Mouse (Mus musculus) urinary bladder, postnatal 25 days (tissue): ENCODE measurements at regions not wholly inside any gene's neighbourhood (a gene's known extent, or its start where the extent isn't known, plus 50 kb on each side); places are given as distances from the start of the nearest gene placed in this dataset.

Source experiments
- DNase-seq: peaks from one replicate; pipeline ENCODE4 v3.0.0; 2022; ENCODE audit warnings: low spot score

DNA sequence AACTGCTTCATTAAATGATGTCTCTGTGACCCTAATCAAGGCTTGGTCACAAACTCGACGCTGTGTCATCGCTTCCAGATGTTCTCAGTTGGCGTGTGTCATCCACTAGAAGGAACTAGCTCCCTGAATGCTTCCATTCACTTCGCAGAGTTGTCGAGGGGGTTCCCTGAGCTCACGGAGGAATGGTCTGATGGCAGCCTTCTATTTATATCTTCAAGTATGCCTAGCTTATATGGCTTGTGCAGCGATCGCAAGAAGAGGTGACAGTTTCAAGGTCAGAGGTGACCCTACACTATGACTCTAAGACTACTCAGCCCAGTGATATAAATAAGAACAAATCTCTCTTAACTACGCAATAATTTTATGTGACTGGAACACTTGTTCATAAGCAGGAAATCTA lies 126.3 kb downstream of the Nr4a2 start:
- DNase-seq, result no peak

DNA sequence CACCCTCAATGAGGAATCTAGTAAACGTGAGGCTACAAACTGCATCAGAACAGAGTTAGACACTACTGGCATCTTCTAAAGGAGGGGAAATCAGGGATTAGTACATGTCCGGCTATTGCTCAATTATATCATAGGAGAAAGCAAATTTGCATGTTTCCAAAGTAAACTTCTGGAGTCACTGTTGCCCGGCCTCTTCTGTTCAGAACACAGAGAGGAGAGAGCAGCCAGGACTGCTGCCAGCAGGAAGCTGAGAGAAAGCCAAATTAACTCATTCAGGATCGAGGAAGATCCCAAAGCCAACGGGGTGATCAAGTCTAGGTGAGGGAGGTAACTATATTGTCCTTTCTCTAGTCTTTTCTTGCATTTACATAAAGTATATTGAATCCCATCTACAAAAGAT lies 131.0 kb downstream of the Nr4a2 start:
- DNase-seq, result no peak

DNA sequence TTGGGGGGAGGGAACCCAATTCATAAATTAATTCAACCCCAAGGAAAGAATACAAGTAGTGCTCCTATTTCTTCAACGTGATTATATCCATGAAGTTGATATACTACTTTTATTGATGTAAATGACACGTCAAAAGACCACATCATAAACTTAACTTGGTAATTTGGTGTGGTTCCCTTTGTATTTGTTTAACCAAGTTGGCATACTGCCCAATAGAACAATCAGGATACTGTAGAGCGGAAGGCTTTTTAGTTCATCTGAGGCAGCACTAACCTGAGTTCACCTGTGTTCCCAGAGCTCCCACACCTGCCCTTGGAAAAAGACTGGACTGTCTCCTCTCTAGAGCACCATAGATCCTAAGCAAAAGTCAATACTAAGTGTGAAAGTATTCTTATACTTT lies 132.0 kb downstream of the Nr4a2 start:
- DNase-seq, result no peak

DNA sequence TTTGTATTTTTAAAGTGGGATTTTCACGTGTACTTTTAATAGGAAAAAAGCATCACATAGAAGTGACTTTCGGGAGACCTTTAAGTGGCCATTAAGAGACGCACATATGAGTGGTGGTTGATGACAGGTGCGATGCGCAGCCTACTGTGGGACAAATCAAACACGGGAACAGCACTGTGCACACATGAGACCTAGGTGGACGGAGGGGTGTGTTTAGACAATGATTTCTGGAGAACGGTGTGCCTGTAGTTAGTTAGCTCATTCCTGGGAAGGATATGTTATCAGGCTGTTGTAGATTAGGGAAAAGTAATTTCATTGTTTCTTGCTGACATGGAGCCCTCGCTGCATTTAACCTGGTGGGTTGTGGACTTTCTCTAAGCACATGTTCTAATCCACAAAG lies 133.0 kb downstream of the Nr4a2 start:
- DNase-seq, result no peak

DNA sequence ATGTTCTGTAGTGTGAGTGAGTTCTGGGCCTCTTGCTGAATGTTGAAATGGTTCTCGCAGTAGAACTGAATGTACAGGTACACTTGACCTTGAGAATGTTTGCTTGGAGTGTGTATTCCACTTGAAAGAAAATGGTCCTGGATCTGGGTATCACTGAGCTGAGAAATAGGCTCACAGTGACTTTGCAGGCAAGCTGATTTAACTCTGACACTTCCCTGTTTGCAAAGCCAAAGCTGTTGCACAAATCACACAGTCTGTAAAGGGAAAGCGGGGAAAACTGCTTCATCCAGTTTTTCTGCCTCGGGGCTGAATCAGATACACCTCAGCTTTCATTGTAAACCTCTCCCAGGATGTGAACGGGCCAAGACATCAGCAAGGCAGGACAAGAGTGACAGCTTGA lies 140.6 kb downstream of the Nr4a2 start:
- DNase-seq, result peak; percentile 6

DNA sequence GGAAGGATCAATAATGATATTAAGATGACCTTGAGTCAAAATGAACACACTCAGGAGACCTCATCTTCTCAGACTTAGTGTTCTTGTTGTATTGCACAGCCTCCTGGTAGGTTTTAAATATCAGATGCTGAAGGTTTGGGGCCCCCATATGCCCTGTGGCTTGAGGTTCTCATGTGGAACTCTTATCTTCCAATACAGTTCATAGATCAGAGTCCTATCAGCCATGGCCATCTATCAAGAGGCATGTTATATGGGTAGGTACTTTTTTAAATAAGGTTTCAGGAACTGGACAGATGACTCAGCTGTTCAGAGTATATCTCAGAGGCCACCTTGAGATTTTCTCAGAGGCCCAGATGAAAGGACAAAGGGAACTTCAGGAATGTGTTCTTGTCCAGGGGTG lies 143.2 kb downstream of the Nr4a2 start:
- DNase-seq, result no peak

DNA sequence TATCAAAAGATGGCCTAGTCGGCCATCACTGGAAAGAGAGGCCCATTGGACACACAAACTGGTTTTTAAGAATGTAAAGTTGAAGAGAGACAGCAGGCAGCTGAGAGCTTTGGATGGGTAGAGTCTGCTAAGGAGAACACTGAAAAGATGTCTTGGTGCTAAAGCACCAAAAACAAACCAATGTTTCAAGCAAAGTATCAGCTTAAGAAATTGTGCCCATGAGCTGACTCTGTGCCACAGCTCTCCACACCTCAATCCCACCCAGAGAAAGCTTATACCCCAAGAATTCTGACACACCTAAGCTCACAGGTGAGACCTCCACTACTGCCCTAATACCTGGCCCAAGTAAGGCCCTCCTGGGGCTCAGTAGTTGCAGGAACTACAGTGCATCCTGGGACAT lies 148.1 kb downstream of the Nr4a2 start:
- no peak for DNase-seq

DNA sequence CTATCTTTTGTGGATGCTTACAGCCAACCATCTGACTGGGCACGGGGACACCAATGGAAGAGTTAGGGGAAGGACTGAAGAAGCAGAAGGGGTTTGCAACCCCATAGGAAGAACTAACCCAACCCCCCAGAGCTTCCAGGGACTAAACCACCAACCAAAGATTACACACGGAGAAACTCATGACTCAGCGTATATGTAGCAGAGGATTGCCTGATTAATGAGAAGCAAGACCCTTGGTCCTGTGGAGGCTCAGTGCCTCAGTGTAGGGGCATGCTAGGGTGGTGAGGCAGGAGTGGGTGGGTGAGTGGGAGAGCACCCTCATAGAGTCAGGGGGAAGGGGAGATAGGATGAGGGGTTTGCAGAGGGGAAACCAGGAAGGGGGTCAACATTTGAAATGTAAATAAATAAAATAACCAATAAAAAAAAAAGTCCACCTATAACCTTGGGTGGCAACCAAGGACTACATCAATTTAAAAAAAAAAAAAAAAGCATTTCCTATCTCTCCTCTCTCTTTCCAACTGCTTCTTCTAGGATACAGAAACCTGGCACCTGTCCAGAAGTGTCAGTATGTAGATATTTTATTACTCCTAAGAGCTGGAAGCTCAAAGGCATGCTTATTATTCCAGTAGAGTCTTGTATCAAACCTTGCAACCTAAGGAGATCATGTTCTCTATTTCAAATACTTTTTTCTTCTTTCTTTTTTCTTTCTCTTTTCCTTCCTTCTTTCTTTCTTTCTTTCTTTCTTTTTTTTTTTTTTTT lies 159.7 kb downstream of the Nr4a2 start:
- no peak for DNase-seq

DNA sequence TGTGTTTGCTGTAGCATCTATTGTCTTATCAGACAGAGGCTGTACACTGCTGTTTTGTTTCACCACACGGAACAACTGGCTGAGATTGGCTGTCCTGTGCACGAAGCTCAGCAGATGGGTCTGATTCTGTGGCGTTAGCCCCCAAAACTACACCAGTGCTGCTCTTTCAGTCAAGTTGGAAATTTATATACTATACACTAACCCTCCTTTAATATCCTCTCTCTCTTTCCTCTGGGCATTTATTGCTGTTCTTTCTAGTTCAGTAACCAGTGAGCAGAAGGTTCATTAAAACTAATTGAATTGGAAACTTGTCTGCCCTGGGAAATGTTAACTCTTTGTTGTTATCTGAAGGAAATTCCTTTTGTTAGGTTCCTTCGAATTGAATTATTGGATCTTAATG lies 164.1 kb downstream of the Nr4a2 start:
- DNase-seq, result no peak

DNA sequence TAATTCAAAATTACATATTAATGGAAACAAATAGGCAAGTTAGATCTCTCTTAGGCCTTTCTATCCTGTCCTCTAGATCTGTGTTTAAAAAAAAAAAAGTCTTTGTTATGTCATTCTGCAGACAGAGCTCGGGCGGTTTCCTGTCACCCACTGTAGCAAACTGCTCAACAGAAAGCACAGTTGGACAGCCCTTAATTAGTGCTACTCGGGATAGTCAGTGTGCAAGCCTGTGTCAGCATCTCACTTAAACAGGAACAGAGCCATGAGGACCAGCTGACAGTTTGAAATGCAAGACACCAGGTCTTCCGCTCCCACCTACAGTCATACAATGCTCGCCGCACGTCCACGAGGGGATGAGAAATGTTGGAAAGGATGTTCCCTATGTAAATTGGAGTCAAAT lies 170.5 kb downstream of the Nr4a2 start:
- DNase-seq, result no peak

DNA sequence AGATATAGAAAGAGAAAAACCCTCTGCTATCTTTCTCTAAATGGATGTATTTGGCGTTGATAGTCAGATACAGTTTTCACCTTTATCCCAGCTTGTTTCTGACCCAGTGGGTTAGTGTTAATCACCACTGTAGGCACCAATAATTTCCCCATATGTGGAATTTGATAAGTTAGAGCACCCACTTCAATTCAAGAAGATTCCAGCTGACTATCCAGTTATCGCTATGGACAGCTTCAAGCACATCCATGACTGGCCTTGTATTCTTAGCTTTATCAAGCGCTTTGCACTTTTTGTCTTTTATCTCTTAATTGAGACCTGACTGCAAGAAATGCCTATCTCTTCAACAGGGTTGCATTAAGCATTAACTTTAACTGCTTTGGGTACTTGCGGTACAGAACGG lies 211.3 kb downstream of the Nr4a2 start:
- no peak for DNase-seq

DNA sequence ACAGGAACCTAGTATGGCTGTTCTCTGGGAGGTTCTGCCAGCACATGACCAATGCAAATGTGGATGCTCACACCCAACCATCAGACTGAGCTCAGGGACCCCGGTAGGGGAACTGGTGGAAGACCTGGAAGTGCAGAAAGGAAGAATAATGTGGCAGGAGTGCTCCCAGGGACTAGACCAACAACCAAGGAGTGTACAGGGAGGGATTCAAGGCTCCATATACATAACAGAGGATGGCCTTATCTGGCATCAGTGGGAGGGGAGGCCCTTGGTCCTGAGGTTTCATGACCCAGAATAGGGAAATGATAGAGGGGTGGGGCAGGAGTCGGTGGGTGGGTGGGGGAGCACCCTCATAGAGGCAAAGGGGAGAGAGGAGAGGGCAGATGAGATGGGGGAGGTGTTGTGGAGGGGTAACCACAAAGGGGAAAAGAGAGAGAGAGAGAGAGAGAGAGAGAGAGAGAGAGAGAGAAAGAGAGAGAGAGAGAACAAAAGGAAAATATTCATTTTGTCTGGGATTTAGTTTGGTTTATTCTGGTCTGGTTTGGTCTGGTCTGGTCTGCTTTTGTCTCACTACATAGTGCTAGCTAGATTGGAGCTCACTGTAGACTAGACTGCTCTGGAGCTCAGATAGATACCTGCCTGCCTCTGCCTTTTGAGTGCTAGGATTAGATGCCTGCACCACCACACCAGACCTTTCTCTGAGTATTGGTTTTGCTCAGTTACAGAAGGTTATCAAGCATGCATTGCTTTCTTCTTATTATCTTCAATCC lies 214.5 kb downstream of the Nr4a2 start:
- DNase-seq, result no peak

DNA sequence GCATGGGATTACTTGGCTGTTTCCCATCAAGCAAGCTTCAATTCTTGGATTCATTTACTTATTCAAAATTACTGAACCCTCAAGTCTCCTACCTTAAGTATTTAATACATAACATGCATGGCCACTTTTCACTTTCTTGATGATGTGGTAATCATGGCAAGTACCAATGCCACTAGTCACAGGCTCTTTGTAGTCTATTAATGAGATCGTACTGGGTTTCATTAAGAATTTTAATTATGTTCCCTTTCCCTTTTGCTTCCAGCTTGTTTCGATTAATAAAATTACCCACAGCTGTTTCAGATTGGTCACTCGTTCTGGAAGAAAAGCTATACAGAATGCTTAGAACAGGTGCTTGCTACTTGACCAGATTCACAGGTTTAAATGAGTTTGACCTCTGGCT lies 238.6 kb downstream of the Nr4a2 start:
- no peak for DNase-seq

DNA sequence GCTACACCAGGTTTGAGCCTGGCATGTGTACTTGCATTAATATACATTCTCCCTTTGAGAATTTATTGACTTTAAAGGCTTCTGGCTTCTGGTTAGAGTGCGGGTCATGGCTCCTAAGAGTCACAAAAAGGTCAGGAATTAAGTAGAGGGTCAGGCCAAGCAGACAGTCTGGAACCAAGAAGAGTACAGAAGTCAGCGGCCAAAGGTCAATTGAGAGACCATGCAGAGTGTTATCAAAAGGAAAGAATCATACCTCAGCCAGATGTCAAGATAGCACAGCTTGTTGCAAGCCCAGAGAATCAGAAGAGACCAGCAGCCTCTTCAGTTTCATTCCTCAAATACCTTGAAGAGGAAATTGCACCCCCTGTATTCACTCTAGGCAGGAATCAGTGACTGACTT lies 263.0 kb downstream of the Nr4a2 start:
- no peak for DNase-seq

DNA sequence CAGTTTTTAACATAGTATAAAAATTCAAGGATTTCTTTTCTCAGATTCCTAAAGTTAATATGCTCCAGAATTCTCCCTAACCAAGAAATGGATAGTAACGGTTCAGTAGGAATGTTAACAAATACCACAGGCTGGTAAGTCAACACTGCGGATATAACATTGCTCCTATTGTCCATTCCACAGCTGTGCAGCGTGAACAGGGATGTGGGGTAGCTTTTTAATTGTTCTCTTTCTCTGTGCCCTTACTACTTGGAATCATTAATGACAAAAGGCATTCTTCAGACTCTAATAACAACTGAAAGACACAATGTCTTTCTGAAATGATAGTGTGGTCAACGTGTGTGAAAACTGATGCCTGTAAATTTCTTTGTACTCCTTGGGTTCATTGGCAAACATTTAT lies 303.3 kb downstream of the Nr4a2 start:
- DNase-seq, result no peak

DNA sequence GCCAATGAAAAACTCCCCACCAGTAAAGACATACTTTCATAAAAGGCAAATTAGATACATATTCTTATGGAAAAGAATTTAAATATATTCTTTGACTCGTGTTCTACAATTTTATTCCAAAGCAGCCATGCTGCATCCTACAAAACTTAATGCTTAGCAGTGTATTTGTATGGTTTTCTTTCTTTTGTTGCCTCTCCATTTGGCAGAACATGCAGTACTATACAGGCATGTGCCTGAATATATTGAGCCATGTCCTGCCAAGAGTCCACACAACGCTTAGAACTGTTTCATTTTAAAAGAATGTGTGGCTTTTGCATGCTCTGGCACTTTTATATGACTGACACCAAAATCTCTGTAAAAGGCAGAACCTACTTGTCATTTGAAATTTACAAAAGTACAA lies 339.0 kb downstream of the Nr4a2 start:
- DNase-seq, result no peak
